Mouse (Mus musculus) kidney, adult 2 months (tissue): ENCODE results near the gene Kirrel3.

ENCODE experiments used
- CTCF ChIP-seq: fragments of 200-500 bp; conservative IDR thresholded peaks from 2 replicates; pipeline ENCODE4 v1.5.1; 2011; ENCODE audit warnings: low read depth, mild to moderate bottlenecking, control low read depth, low read length, moderate library complexity, mixed read lengths; ENCODE audit not compliant: insufficient read depth, insufficient read length
- POLR2A ChIP-seq: fragments of 200-500 bp; IDR thresholded peaks from one replicate; pipeline ENCODE4 v1.6.1; 2011; ENCODE audit warnings: low read depth, low read length, control low read depth

- TF ChIP-seq CTCF: no peak
- TF ChIP-seq POLR2A: no peak
Observed at GRCm38 (mm10) chr9:35004113-35004512, 518.4 kb downstream of the Kirrel3 start.
